ENCODE assay signal across 8 mouse cellular contexts in the genomic region with DNA sequence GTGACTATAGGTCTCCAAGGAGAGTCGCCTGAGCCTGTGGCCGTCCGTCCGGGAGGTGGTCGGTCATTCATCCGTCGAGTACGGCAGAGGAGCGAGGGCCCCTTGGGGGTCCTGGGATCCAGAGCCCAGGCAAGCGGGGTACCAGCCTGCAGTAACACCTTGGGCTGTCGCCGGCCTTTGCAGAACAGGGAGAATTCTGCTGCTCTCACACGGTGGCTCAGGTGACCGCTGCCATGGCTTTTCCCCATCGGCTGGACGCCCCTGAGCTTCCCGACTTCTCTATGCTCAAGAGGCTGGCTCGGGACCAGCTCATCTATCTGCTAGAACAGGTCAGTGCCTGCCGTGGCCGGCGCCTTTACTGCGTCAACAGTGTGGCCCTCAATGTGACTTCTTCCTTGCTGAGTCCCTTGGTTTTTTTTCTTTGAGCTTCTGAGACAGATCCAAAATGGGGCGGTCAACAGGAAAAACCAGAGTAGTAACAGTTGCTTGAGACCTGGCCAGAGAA. TPM values are rescaled to one million over a fixed set of nuclear protein-coding genes. Genes with fewer than 3 reads are reported as not detected.
DNase-seq lines count a peak whose midpoint lies in the region; ATAC-seq and TF ChIP-seq lines count a peak whose summit lies in the region.

No protein-coding gene starts in this region.

- peak; percentile 56 for ATAC-seq in embryonic facial prominence, embryonic 12.5 days (ENCODE audit: insufficient number of reproducible peaks, insufficient read depth, low FRiP score, low TSS enrichment)
- peak; percentile 45; the same call in 1 of the 2 replicates for ATAC-seq in intestine, embryonic 14.5 days (replicated peaks; ENCODE audit: low FRiP score, low TSS enrichment, low read depth)
- peak; percentile 68 for ATAC-seq in lung, embryonic 16.5 days (ENCODE audit: low read depth)
- peak; percentile 16; the same call in 1 of the 2 replicates for ATAC-seq in stomach, embryonic 16.5 days (ENCODE audit: insufficient read depth, low FRiP score)

- H3K9ac ChIP-seq in embryonic facial prominence, embryonic 12.5 days: peak overlapping the region; percentile 79
- peak overlapping the region; percentile 78 for H3K9ac ChIP-seq in intestine, embryonic 14.5 days (ENCODE audit: low read length)
- peak overlapping the region; percentile 77 for H3K9ac ChIP-seq in lung, embryonic 16.5 days (ENCODE audit: low read length)
- H3K9ac ChIP-seq in stomach, embryonic 16.5 days (ENCODE audit: low read length): peak overlapping the region; percentile 81

- peak overlapping the region; percentile 87 for H3K4me2 ChIP-seq in embryonic facial prominence, embryonic 12.5 days (replicated peaks)
- peak overlapping the region; percentile 93 for H3K4me2 ChIP-seq in intestine, embryonic 14.5 days (ENCODE audit: low read length)
- H3K4me2 ChIP-seq in lung, embryonic 16.5 days (ENCODE audit: low read depth, low read length): peak overlapping the region; percentile 93
- H3K4me2 ChIP-seq in stomach, embryonic 16.5 days (ENCODE audit: low read depth, low read length): peak overlapping the region; percentile 68

- WGBS in embryonic facial prominence, embryonic 12.5 days: under 1% methylated on average over 23 of the region's 23 CpGs
- WGBS in intestine, embryonic 14.5 days: 1% methylated on average over 23 of the region's 23 CpGs
- 1% methylated on average over 23 of the region's 23 CpGs for WGBS in lung, embryonic 16.5 days
- WGBS in stomach, embryonic 16.5 days: 1% methylated on average over 23 of the region's 23 CpGs

- H3K9me3 ChIP-seq in E14TG2a.4 (ENCODE audit: low read length): no peaks in the 10 kb centered on the region
- H3K9me3 ChIP-seq in embryonic facial prominence, embryonic 12.5 days: peaks cover 5% of the 10 kb centered on the region
- H3K9me3 ChIP-seq in intestine, embryonic 14.5 days (ENCODE audit: control insufficient read depth, low read length): peaks cover 8% of the 10 kb centered on the region
- peaks cover 5% of the 10 kb centered on the region for H3K9me3 ChIP-seq in lung, embryonic 16.5 days (ENCODE audit: control insufficient read depth, low read length)
- H3K9me3 ChIP-seq in stomach, embryonic 16.5 days (replicated peaks; ENCODE audit: control insufficient read depth, low read length): peaks cover 7% of the 10 kb centered on the region

- TF ChIP-seq CTCF in gastrocnemius, adult 2 months (IDR thresholded peaks at IDR 0.05): no peak
- no peak for TF ChIP-seq CTCF in E14TG2a.4 (conservative IDR thresholded peaks at IDR 0.05; ENCODE audit: low read length)

- intact Hi-C loops in gastrocnemius, adult 2 months (cut with DNase I): no loop called here

- peak overlapping the region; percentile 83 for H3K27ac ChIP-seq in gastrocnemius, adult 2 months
- H3K27ac ChIP-seq in embryonic facial prominence, embryonic 12.5 days: peak overlapping the region; percentile 48; the same call in 1 of the 2 replicates
- no peak overlapping the region for H3K27ac ChIP-seq in intestine, embryonic 14.5 days (ENCODE audit: low read depth)
- H3K27ac ChIP-seq in lung, embryonic 16.5 days (ENCODE audit: low read length): peak overlapping the region; percentile 32; the same call in 1 of the 2 replicates
- H3K27ac ChIP-seq in stomach, embryonic 16.5 days (ENCODE audit: low read length): peak overlapping the region; percentile 46

- H3K36me3 ChIP-seq in E14TG2a.4 (ENCODE audit: insufficient read depth, low read length): peaks cover 68% of the 10 kb centered on the region
- H3K36me3 ChIP-seq in embryonic facial prominence, embryonic 12.5 days: peaks cover 40% of the 10 kb centered on the region
- H3K36me3 ChIP-seq in intestine, embryonic 14.5 days (ENCODE audit: control insufficient read depth, insufficient read depth, low read length): peaks cover 49% of the 10 kb centered on the region
- H3K36me3 ChIP-seq in lung, embryonic 16.5 days (ENCODE audit: control insufficient read depth, insufficient read depth, low read length): peaks cover 29% of the 10 kb centered on the region
- peaks cover 28% of the 10 kb centered on the region for H3K36me3 ChIP-seq in stomach, embryonic 16.5 days (ENCODE audit: control insufficient read depth, insufficient read depth, low read length)

- H3K27me3 ChIP-seq in E14TG2a.4 (ENCODE audit: insufficient read depth, low read length): no peaks in the 10 kb centered on the region
- H3K27me3 ChIP-seq in embryonic facial prominence, embryonic 12.5 days: no peaks in the 10 kb centered on the region
- no peaks in the 10 kb centered on the region for H3K27me3 ChIP-seq in intestine, embryonic 14.5 days (replicated peaks; ENCODE audit: control insufficient read depth, insufficient read depth, low read length)
- H3K27me3 ChIP-seq in lung, embryonic 16.5 days (ENCODE audit: control insufficient read depth, insufficient read depth, low read depth, low read length): no peaks in the 10 kb centered on the region
- H3K27me3 ChIP-seq in stomach, embryonic 16.5 days (ENCODE audit: control insufficient read depth, insufficient read depth, low read length): no peaks in the 10 kb centered on the region

- H3K4me1 ChIP-seq in E14TG2a.4 (replicated peaks; ENCODE audit: low read depth, low read length): peaks cover 25% of the 10 kb centered on the region
- H3K4me1 ChIP-seq in embryonic facial prominence, embryonic 12.5 days: peaks cover 17% of the 10 kb centered on the region
- H3K4me1 ChIP-seq in intestine, embryonic 14.5 days (replicated peaks; ENCODE audit: control insufficient read depth, insufficient read depth, low read length): peaks cover 4% of the 10 kb centered on the region
- H3K4me1 ChIP-seq in lung, embryonic 16.5 days (replicated peaks; ENCODE audit: control insufficient read depth, insufficient read depth, low read length): peaks cover 16% of the 10 kb centered on the region
- H3K4me1 ChIP-seq in stomach, embryonic 16.5 days (ENCODE audit: control insufficient read depth, insufficient read depth, low read length): 0 out of 2 replicates have a peak, but pooled peaks cover 4% of the 10 kb centered on the region

- peak; percentile 39 for DNase-seq in gastrocnemius, adult 2 months
- no peak for DNase-seq in gastrocnemius, postnatal 25 days
- DNase-seq in intestine, embryonic 14.5 days (ENCODE audit: low spot score): no peak
- DNase-seq in frontal cortex, postnatal 36 days (ENCODE audit: low spot score in 2 of 2): no peak

- peak overlapping the region; percentile 98 for H3K4me3 ChIP-seq in gastrocnemius, adult 2 months
- peak overlapping the region; percentile 97 for H3K4me3 ChIP-seq in E14TG2a.4 (replicated peaks; ENCODE audit: low read length)
- H3K4me3 ChIP-seq in embryonic facial prominence, embryonic 12.5 days: peak overlapping the region; percentile 86
- H3K4me3 ChIP-seq in intestine, embryonic 14.5 days (ENCODE audit: low read depth, low read length): peak overlapping the region; percentile 87
- H3K4me3 ChIP-seq in lung, embryonic 16.5 days (ENCODE audit: low read length): peak overlapping the region; percentile 76
- peak overlapping the region; percentile 73 for H3K4me3 ChIP-seq in stomach, embryonic 16.5 days (replicated peaks; ENCODE audit: low read length)

RNA-seq across cellular contexts. Expression of gene Vps33b, which starts 0.4 kb away (rescaled TPM):
- 1 to 10 TPM; 2.9 to 3.3 TPM for total RNA-seq in gastrocnemius, adult 2 months (2021)
- total RNA-seq in gastrocnemius, postnatal 25 days (2021): 1 to 10 TPM; 2.9 to 3.7 TPM
- 14.5 and 14.9 TPM in 2 replicates for polyA plus RNA-seq in embryonic facial prominence, embryonic 12.5 days (2016; fragmentation: Nextera tagmentation; extraction: Ambion mirVana)
- polyA plus RNA-seq in intestine, embryonic 14.5 days (2014; fragmentation: Nextera tagmentation; extraction: Ambion mirVana): 11.4 and 16.6 TPM in 2 replicates
- 9.7 and 10.7 TPM in 2 replicates for polyA plus RNA-seq in lung, embryonic 16.5 days (2015; fragmentation: Nextera tagmentation; extraction: Ambion mirVana)
- 12.5 and 13.2 TPM in 2 replicates for polyA plus RNA-seq in stomach, embryonic 16.5 days (2015; fragmentation: Nextera tagmentation; extraction: Ambion mirVana)

RNA-seq across cellular contexts. Expression of gene Ngrn, which starts 8.8 kb away (rescaled TPM):
- 10 to 100 TPM; 19.8 to 25.0 TPM for total RNA-seq in gastrocnemius, adult 2 months (2021)
- 10 to 100 TPM; 20.4 to 22.4 TPM for total RNA-seq in gastrocnemius, postnatal 25 days (2021)
- 56.2 and 59.6 TPM in 2 replicates for polyA plus RNA-seq in embryonic facial prominence, embryonic 12.5 days (2016; fragmentation: Nextera tagmentation; extraction: Ambion mirVana)
- polyA plus RNA-seq in intestine, embryonic 14.5 days (2014; fragmentation: Nextera tagmentation; extraction: Ambion mirVana): 51.1 and 51.4 TPM in 2 replicates
- 46.2 and 47.4 TPM in 2 replicates for polyA plus RNA-seq in lung, embryonic 16.5 days (2015; fragmentation: Nextera tagmentation; extraction: Ambion mirVana)
- polyA plus RNA-seq in stomach, embryonic 16.5 days (2015; fragmentation: Nextera tagmentation; extraction: Ambion mirVana): 52.2 and 53.3 TPM in 2 replicates

RNA-seq across cellular contexts. Expression of gene Ttll13, which starts 23.6 kb away (rescaled TPM):
- under 1 TPM in 1 of 2 experiments, not detected in 1; 0.15 TPM for total RNA-seq in gastrocnemius, adult 2 months (2021)
- total RNA-seq in gastrocnemius, postnatal 25 days (2021): not detected
- 0.59 and 1.2 TPM in 2 replicates for polyA plus RNA-seq in embryonic facial prominence, embryonic 12.5 days (2016; fragmentation: Nextera tagmentation; extraction: Ambion mirVana)
- 0.56 and 0.66 TPM in 2 replicates for polyA plus RNA-seq in intestine, embryonic 14.5 days (2014; fragmentation: Nextera tagmentation; extraction: Ambion mirVana)
- 1.1 and 2.2 TPM in 2 replicates for polyA plus RNA-seq in lung, embryonic 16.5 days (2015; fragmentation: Nextera tagmentation; extraction: Ambion mirVana)
- polyA plus RNA-seq in stomach, embryonic 16.5 days (2015; fragmentation: Nextera tagmentation; extraction: Ambion mirVana): 0.56 and 1.1 TPM in 2 replicates

RNA-seq across cellular contexts. Expression of gene Prc1, which starts 24.4 kb away (rescaled TPM):
- under 1 TPM; 0.38 to 0.45 TPM for total RNA-seq in gastrocnemius, adult 2 months (2021)
- 1 to 10 TPM; 2.4 to 2.9 TPM for total RNA-seq in gastrocnemius, postnatal 25 days (2021)
- polyA plus RNA-seq in embryonic facial prominence, embryonic 12.5 days (2016; fragmentation: Nextera tagmentation; extraction: Ambion mirVana): 133 and 136 TPM in 2 replicates
- 149 and 157 TPM in 2 replicates for polyA plus RNA-seq in intestine, embryonic 14.5 days (2014; fragmentation: Nextera tagmentation; extraction: Ambion mirVana)
- polyA plus RNA-seq in lung, embryonic 16.5 days (2015; fragmentation: Nextera tagmentation; extraction: Ambion mirVana): 166 and 182 TPM in 2 replicates
- 125 and 145 TPM in 2 replicates for polyA plus RNA-seq in stomach, embryonic 16.5 days (2015; fragmentation: Nextera tagmentation; extraction: Ambion mirVana)

RNA-seq across cellular contexts. Expression of gene Gdpgp1, which starts 37.1 kb away (rescaled TPM):
- total RNA-seq in gastrocnemius, adult 2 months (2021): under 1 TPM; 0.79 to 0.86 TPM
- total RNA-seq in gastrocnemius, postnatal 25 days (2021): under 1 TPM; 0.77 to 0.91 TPM
- 3.7 and 4.0 TPM in 2 replicates for polyA plus RNA-seq in embryonic facial prominence, embryonic 12.5 days (2016; fragmentation: Nextera tagmentation; extraction: Ambion mirVana)
- 4.4 and 4.5 TPM in 2 replicates for polyA plus RNA-seq in intestine, embryonic 14.5 days (2014; fragmentation: Nextera tagmentation; extraction: Ambion mirVana)
- 3.5 and 3.9 TPM in 2 replicates for polyA plus RNA-seq in lung, embryonic 16.5 days (2015; fragmentation: Nextera tagmentation; extraction: Ambion mirVana)
- polyA plus RNA-seq in stomach, embryonic 16.5 days (2015; fragmentation: Nextera tagmentation; extraction: Ambion mirVana): 4.0 and 4.7 TPM in 2 replicates

Comparison
In these comparisons a context has a peak if more than half of its experiments do, and no peak if none do; other contexts are left out.
1. ATAC-seq: peak in every context shown above with its lines; median percentile 68 in lung, embryonic 16.5 days; 56 in embryonic facial prominence, embryonic 12.5 days; 45 in intestine, embryonic 14.5 days; 16 in stomach, embryonic 16.5 days.